Mouse (Mus musculus) midbrain, embryonic 13.5 days (tissue): ENCODE data around the gene Cadps. TPM values are rescaled to one million over a fixed set of nuclear protein-coding genes. Genes with fewer than 3 reads are reported as not detected.

Source experiments
- ATAC-seq: fragments of 200-750 bp; cut with Nextera tagmentation; 2 replicates; pipeline ENCODE4 v1.8.0; 2017; ENCODE audit warnings: mild to moderate bottlenecking, moderate TSS enrichment, moderate library complexity
- H3K27ac ChIP-seq: fragments of 300-500 bp; sonication (generic); 2 replicates; pipeline ENCODE4 v1.5.1; 2015; ENCODE audit warnings: inconsistent platforms, mild to moderate bottlenecking, moderate library complexity
- H3K27me3 ChIP-seq: fragments of 300-500 bp; sonication (generic); 2 replicates; pipeline ENCODE4 v1.6.1; 2015; ENCODE audit warnings: mild to moderate bottlenecking, inconsistent platforms
- H3K36me3 ChIP-seq: fragments of 300-500 bp; sonication (generic); 2 replicates; pipeline ENCODE4 v1.6.1; 2015; ENCODE audit warnings: mild to moderate bottlenecking, inconsistent platforms
- H3K4me1 ChIP-seq: fragments of 300-500 bp; sonication (generic); replicated peaks from 2 replicates; pipeline ENCODE4 v1.6.1; 2015; ENCODE audit warnings: inconsistent platforms
- H3K4me2 ChIP-seq: fragments of 300-500 bp; sonication (generic); replicated peaks from 2 replicates; pipeline ENCODE4 v1.6.1; 2015; ENCODE audit warnings: moderate library complexity, mild to moderate bottlenecking, inconsistent platforms
- H3K4me3 ChIP-seq: fragments of 300-500 bp; sonication (generic); replicated peaks from 2 replicates; pipeline ENCODE4 v1.5.1; 2015; ENCODE audit warnings: mild to moderate bottlenecking, inconsistent platforms
- H3K9ac ChIP-seq: fragments of 300-500 bp; sonication (generic); replicated peaks from 2 replicates; pipeline ENCODE4 v1.6.1; 2015; ENCODE audit warnings: mild to moderate bottlenecking, inconsistent platforms
- H3K9me3 ChIP-seq: fragments of 300-500 bp; sonication (generic); 2 replicates; pipeline ENCODE4 v1.6.1; 2016; ENCODE audit warnings: mild to moderate bottlenecking, inconsistent platforms
- WGBS: fragments of 180-500 bp; shearing (Covaris S2); methylation state at CpG from one replicate; pipeline ENCODE4 v1.1.7; 2015; 5-methylcytosine and 5-hydroxymethylcytosine counted together
- polyA plus RNA-seq: library from polyadenylated mRNA; unstranded; fragments of >200 nt; fragmentation: Nextera tagmentation; extraction: Ambion mirVana; gene quantifications from 2 replicates; pipeline ENCODE4 v1.2.1, GENCODE M21; 2015

Cadps gene
- polyA plus RNA-seq, 1 experiment from 2014 or later: 24.2 TPM

DNA sequence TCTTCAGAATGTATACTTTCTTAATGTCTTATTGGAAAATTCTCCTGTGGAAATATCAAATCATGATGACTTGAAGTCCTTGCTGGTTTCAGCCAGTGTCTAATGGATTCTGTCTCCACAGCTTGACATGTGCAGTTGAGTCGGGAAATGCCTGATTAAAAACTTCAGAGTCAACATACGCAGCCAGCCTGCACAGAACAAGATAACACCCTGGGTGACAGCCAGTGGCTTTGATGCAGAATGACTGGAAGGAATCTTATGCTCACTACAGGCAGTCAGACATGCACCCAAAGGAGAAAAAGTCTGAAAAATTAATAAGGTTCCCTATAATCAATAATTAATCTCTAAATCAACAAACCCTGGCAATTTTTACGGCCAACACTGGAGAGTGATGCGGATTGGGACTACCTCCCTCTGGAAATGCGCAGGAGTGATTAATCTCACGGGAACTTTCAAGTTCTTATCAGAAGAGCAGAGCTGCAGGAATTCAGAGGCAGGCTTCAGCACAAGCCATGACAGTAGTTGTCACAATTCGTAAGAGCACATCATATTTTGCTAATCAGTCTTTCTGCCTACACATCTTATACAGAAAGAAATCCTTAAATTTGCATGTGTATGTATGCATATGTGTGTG is 185.6 kb downstream of the Cadps start:
- Histone ChIP-seq H3K4me3 (no peak overlapping the region), H3K9me3 (no peaks in the 10 kb centered on the region), H3K4me2 (no peak overlapping the region), H3K27ac (peak overlapping the region; percentile 64), H3K36me3 (no peaks in the 10 kb centered on the region), H3K27me3 (no peaks in the 10 kb centered on the region), H3K9ac (no peak overlapping the region), H3K4me1 (no peaks in the 10 kb centered on the region)
- WGBS: 67% methylated on average over 7 of the region's 7 CpGs
- ATAC-seq: peak; percentile 85

DNA sequence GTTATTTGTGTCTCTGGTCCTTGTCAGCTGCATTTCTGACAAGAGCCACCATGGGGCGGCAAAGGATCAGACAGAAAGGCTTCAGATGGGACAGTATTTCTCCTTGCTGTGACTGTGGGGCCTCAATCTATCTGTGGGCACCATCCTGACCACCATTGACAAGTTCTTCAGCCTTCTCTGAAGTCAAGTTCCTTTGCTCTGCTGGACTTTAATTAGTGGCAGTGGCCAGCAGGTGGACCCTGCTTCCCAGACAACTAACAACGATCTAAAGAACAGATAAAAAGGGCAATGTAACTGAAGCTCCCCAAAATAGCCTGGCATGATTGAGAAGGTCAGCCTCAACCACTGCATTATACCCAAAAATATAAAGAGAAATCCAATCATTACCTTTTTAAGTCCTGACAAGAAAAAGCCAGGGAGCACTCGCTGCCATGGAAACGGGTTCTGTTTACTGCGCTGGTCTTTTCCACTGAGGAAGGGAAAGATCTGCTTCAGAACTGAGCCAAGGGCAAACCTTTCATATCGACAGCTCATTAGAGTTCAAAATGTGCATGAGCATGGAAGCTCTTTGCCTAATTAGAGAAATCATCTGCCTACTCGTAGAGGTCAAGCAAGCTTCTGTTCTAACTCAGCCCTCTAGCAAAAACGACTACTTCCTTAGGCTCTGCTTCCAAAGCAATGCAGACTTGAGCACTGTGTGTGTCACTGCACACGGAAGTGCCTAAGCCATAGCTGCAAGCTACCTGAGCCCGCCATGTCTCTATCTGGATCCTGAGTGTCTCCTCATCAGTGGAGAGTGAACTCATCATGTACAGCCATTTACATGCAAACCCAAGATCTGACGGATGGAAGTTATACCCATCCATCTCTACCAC is 198.4 kb downstream of the Cadps start:
- no peak overlapping the region for H3K4me3 ChIP-seq
- no peak overlapping the region for H3K9ac ChIP-seq
- 71% methylated on average over 11 of the region's 11 CpGs for WGBS
- peaks cover 7% of the 10 kb centered on the region for H3K4me1 ChIP-seq
- H3K27me3 ChIP-seq: no peaks in the 10 kb centered on the region
- peak; percentile 79 for ATAC-seq
- H3K27ac ChIP-seq: 0 out of 2 replicates have a peak overlapping the region, but pooled peaks have one; percentile 11
- no peak overlapping the region for H3K4me2 ChIP-seq
- no peaks in the 10 kb centered on the region for H3K9me3 ChIP-seq
- no peaks in the 10 kb centered on the region for H3K36me3 ChIP-seq

GRCm38 (mm10) chr14:12607025-12607424 is 215.9 kb downstream of the Cadps start:
- ATAC-seq: no peak
- no peak overlapping the region for H3K9ac ChIP-seq
- H3K4me3 ChIP-seq: no peak overlapping the region
- H3K27me3 ChIP-seq: no peaks in the 10 kb centered on the region
- no peak overlapping the region for H3K27ac ChIP-seq
- H3K4me2 ChIP-seq: no peak overlapping the region
- H3K36me3 ChIP-seq: peaks cover 15% of the 10 kb centered on the region
- WGBS: 86% methylated on average over 4 of the region's 4 CpGs
- no peaks in the 10 kb centered on the region for H3K4me1 ChIP-seq
- no peaks in the 10 kb centered on the region for H3K9me3 ChIP-seq

GRCm38 (mm10) chr14:12606202-12606601 is 216.7 kb downstream of the Cadps start:
- H3K4me3 ChIP-seq: no peak overlapping the region
- H3K27me3 ChIP-seq: no peaks in the 10 kb centered on the region
- ATAC-seq: no peak
- no peak overlapping the region for H3K27ac ChIP-seq
- no peak overlapping the region for H3K4me2 ChIP-seq
- 88% methylated on average over 4 of the region's 4 CpGs for WGBS
- H3K9me3 ChIP-seq: no peaks in the 10 kb centered on the region
- H3K36me3 ChIP-seq: peaks cover 19% of the 10 kb centered on the region
- H3K9ac ChIP-seq: no peak overlapping the region
- H3K4me1 ChIP-seq: no peaks in the 10 kb centered on the region

DNA sequence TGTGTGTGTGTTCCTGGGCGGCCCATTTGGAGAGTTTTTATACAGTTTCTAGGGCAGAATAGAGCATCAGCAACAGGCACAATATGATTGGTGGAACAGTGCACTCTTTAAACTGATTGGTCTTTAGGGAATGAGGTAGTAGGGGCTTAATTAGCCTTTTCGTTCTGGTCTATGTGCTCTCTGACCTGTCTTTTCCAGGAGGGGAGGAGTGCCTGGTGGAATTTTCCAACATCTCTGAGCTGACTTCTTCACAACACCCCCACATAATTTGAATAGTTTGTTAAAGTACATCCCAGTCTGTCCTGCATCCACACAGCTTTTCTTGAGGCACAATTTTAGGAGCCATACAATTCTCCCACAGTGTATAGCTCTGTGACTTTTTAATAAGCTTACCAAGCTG is 220.8 kb downstream of the Cadps start:
- Histone ChIP-seq H3K4me2 (no peak overlapping the region), H3K4me1 (no peaks in the 10 kb centered on the region), H3K4me3 (no peak overlapping the region), H3K27ac (no peak overlapping the region), H3K36me3 (peaks cover 20% of the 10 kb centered on the region), H3K9me3 (no peaks in the 10 kb centered on the region), H3K9ac (no peak overlapping the region), H3K27me3 (no peaks in the 10 kb centered on the region)
- ATAC-seq: no peak
- WGBS: 78% methylated on average over 2 of the region's 2 CpGs

- no peaks in the 10 kb centered on the region for H3K9me3 ChIP-seq
- no peak overlapping the region for H3K27ac ChIP-seq
- WGBS: 48% methylated on average over 4 of the region's 4 CpGs
- no peaks in the 10 kb centered on the region for H3K4me1 ChIP-seq
- H3K27me3 ChIP-seq: no peaks in the 10 kb centered on the region
- no peak overlapping the region for H3K9ac ChIP-seq
- no peak overlapping the region for H3K4me2 ChIP-seq
- peaks cover 10% of the 10 kb centered on the region; the same call in 1 of the 2 replicates for H3K36me3 ChIP-seq
- peak; percentile 83 for ATAC-seq
- no peak overlapping the region for H3K4me3 ChIP-seq
Observed at GRCm38 (mm10) chr14:12595326-12595725, 227.6 kb downstream of the Cadps start.

DNA sequence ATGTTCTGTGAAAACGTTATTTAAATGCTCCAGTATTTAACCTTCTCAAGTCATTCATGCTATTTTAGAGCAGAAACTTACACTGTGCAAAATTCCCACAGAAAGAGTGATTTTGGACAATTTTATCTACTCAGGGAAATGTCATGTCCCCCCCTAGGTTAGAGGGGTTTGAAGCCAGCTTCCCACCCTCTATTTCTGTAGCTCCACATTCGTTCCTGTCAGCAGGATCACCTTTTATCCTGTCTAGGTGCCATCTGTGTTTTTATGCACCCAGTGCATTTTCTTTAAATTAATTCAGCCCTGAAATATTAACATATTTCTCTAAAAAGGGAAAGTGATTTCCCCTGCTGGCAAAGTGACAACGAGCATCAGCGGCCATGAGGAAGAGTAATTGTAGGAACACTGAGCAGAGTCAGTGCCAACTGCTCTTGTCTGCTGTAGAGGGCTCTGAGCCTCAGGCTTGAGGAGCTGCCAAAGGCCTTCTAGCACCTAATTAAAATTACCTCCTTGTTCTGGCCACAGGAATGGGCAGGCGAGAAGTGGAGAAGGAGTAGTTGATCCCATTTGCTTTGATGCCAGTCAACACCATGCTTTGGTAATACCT is 230.3 kb downstream of the Cadps start:
- ATAC-seq: no peak
- no peaks in the 10 kb centered on the region for H3K9me3 ChIP-seq
- H3K4me2 ChIP-seq: no peak overlapping the region
- H3K36me3 ChIP-seq: peaks cover 10% of the 10 kb centered on the region; the same call in 1 of the 2 replicates
- H3K4me1 ChIP-seq: no peaks in the 10 kb centered on the region
- WGBS: 75% methylated on average over 5 of the region's 5 CpGs
- no peaks in the 10 kb centered on the region for H3K27me3 ChIP-seq
- no peak overlapping the region for H3K9ac ChIP-seq
- H3K27ac ChIP-seq: no peak overlapping the region
- no peak overlapping the region for H3K4me3 ChIP-seq

DNA sequence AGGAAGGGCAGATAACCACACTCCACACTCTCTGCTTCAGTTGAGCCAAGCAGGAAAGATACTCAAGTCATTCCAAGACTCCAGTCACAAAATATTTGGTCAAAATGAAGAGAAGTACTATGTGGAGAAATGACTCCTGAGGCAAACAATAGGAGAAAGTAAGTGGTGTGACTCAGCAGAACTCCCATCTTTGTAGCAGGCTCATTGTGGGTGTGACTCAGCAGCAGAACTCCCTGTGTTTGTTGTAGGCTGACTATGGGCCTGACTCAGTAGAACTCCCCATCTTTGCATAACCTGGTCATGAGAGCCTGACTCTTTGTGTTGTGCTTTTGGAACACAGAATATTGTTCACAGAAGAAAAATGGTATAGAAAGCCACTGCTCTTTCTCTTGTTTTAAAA is 231.1 kb downstream of the Cadps start:
- no peak overlapping the region for H3K9ac ChIP-seq
- H3K4me3 ChIP-seq: no peak overlapping the region
- peaks cover 3% of the 10 kb centered on the region; the same call in 1 of the 2 replicates for H3K36me3 ChIP-seq
- no peaks in the 10 kb centered on the region for H3K27me3 ChIP-seq
- H3K27ac ChIP-seq: no peak overlapping the region
- H3K9me3 ChIP-seq: no peaks in the 10 kb centered on the region
- H3K4me1 ChIP-seq: no peaks in the 10 kb centered on the region
- ATAC-seq: no peak
- no peak overlapping the region for H3K4me2 ChIP-seq

DNA sequence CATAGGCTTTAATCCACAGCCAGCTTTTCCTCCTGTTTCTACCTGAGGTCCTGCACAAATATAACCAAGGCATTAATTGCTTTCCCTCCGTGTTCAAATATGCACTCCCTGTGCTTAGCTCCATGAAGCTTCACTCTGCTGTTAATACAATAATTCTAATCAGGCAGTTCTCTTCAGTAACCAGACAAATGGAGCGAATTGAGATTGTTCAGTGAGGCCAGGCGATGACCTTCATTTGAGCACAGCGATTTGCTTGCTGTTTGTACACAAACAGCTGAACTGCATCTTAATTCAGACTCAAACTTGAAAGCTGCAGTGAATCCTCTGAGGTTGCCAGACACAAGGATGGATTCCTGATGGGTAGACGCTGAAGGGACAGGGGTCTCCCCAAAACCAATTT is 239.3 kb downstream of the Cadps start:
- peaks cover 13% of the 10 kb centered on the region for H3K4me1 ChIP-seq

DNA sequence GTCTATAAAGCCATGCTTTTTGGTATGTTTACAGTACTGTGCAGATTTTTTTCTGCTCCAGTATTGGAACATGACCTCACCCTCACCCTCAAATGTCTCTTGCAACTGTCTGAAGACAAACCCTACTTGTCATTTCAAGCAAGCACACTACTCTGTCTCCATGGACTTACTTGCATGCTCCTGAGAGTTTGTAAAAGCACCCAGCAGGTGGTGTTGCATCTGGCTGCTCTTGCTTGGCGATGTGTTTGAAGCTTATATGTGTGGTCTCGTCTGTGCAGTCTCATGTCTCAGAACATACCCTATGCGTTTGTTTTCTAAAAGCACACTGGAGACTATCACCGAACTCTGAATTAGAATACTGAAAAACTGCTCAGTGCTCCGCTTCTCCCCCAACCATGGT is 241.2 kb downstream of the Cadps start:
- no peak overlapping the region for H3K27ac ChIP-seq
- WGBS: 68% methylated on average over 5 of the region's 5 CpGs

More for the DNA sequence above, 239.3 kb downstream of the Cadps start:
- 0 out of 2 replicates have a peak overlapping the region, but pooled peaks have one; percentile 19 for H3K27ac ChIP-seq
- no peak for ATAC-seq
- no peaks in the 10 kb centered on the region for H3K36me3 ChIP-seq
- no peak overlapping the region for H3K9ac ChIP-seq
- H3K9me3 ChIP-seq: no peaks in the 10 kb centered on the region
- no peak overlapping the region for H3K4me2 ChIP-seq
- WGBS: 73% methylated on average over 5 of the region's 5 CpGs
- no peak overlapping the region for H3K4me3 ChIP-seq
- no peaks in the 10 kb centered on the region for H3K27me3 ChIP-seq

GRCm38 (mm10) chr14:12580786-12581185 is 242.1 kb downstream of the Cadps start:
- no peak overlapping the region for H3K4me3 ChIP-seq
- WGBS: 31% methylated on average over 7 of the region's 7 CpGs
- no peak overlapping the region for H3K9ac ChIP-seq
- H3K27ac ChIP-seq: no peak overlapping the region
- H3K36me3 ChIP-seq: no peaks in the 10 kb centered on the region
- peaks cover 13% of the 10 kb centered on the region for H3K4me1 ChIP-seq
- no peaks in the 10 kb centered on the region for H3K9me3 ChIP-seq
- no peak for ATAC-seq
- H3K4me2 ChIP-seq: no peak overlapping the region
- no peaks in the 10 kb centered on the region for H3K27me3 ChIP-seq

More for the DNA sequence above, 241.2 kb downstream of the Cadps start:
- Histone ChIP-seq H3K27me3 (no peaks in the 10 kb centered on the region), H3K9me3 (no peaks in the 10 kb centered on the region), H3K4me2 (no peak overlapping the region), H3K36me3 (no peaks in the 10 kb centered on the region), H3K9ac (no peak overlapping the region), H3K4me3 (no peak overlapping the region), H3K4me1 (peaks cover 13% of the 10 kb centered on the region)
- no peak for ATAC-seq

- Histone ChIP-seq H3K36me3 (no peaks in the 10 kb centered on the region), H3K9me3 (no peaks in the 10 kb centered on the region), H3K27me3 (no peaks in the 10 kb centered on the region), H3K27ac (no peak overlapping the region), H3K4me3 (no peak overlapping the region), H3K4me2 (no peak overlapping the region), H3K4me1 (peaks cover 13% of the 10 kb centered on the region), H3K9ac (no peak overlapping the region)
- WGBS: 76% methylated on average over 1 of the region's 1 CpGs
- no peak for ATAC-seq
Observed at GRCm38 (mm10) chr14:12578156-12578555, 244.7 kb downstream of the Cadps start.
